Mouse (Mus musculus) neural tube, embryonic 13.5 days (tissue): ENCODE results near the gene Olfr789. TPM values are rescaled to one million over a fixed set of nuclear protein-coding genes. Genes with fewer than 3 reads are reported as not detected.

Source experiments
- ATAC-seq: fragments of 200-750 bp; cut with Nextera tagmentation; 2 replicates; pipeline ENCODE4 v1.8.0; 2017; ENCODE audit warnings: low read depth, mild to moderate bottlenecking, moderate TSS enrichment, moderate library complexity
- H3K27ac ChIP-seq: fragments of 300-500 bp; sonication (generic); replicated peaks from 2 replicates; pipeline ENCODE4 v1.5.1; 2015; ENCODE audit warnings: moderate library complexity, mild to moderate bottlenecking, inconsistent platforms
- H3K27me3 ChIP-seq: fragments of 300-500 bp; sonication (generic); 2 replicates; pipeline ENCODE4 v1.6.1; 2015; ENCODE audit warnings: mild to moderate bottlenecking, inconsistent platforms
- H3K36me3 ChIP-seq: fragments of 300-500 bp; sonication (generic); 2 replicates; pipeline ENCODE4 v1.6.1; 2015; ENCODE audit warnings: mild to moderate bottlenecking, inconsistent platforms
- H3K4me1 ChIP-seq: fragments of 300-500 bp; sonication (generic); replicated peaks from 2 replicates; pipeline ENCODE4 v1.6.1; 2015; ENCODE audit warnings: inconsistent platforms
- H3K4me2 ChIP-seq: fragments of 300-500 bp; sonication (generic); 2 replicates; pipeline ENCODE4 v1.6.1; 2015; ENCODE audit warnings: inconsistent platforms, mild to moderate bottlenecking, moderate library complexity
- H3K4me3 ChIP-seq: fragments of 300-500 bp; sonication (generic); 2 replicates; pipeline ENCODE4 v1.5.1; 2015; ENCODE audit warnings: mild to moderate bottlenecking, inconsistent platforms
- H3K9ac ChIP-seq: fragments of 300-500 bp; sonication (generic); 2 replicates; pipeline ENCODE4 v1.6.1; 2015; ENCODE audit warnings: moderate library complexity, mild to moderate bottlenecking, inconsistent platforms
- H3K9me3 ChIP-seq: fragments of 300-500 bp; sonication (generic); 2 replicates; pipeline ENCODE4 v1.6.1; 2016; ENCODE audit warnings: inconsistent platforms
- WGBS: fragments of 180-500 bp; shearing (Covaris S2); methylation state at CpG from one replicate; pipeline ENCODE4 v1.1.7; 2015; 5-methylcytosine and 5-hydroxymethylcytosine counted together
- polyA plus RNA-seq: library from polyadenylated mRNA; unstranded; fragments of >200 nt; fragmentation: Nextera tagmentation; extraction: Ambion mirVana; gene quantifications from 2 replicates; pipeline ENCODE4 v1.2.1, GENCODE M21; 2015

Olfr789 gene
- polyA plus RNA-seq, result not detected in 2 replicates

DNA sequence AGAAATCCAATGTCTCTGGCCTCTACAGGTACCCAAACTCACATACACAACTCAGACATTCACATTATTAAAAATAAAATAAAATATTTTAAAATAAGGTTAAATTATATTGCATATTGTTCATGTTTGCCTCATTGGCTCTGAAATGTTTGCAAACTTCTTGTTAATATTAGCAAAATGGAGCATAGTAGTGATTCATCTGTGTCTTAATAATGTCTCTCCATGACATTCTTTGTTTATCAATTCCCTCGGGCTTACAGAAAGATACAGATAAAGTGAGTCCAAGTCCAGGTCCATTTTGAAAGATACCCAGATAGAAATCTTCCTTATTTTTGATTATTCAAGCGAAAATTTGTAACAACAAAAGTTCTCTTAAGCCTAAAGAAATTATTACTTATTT, at the start of gene Olfr789:
Olfr789 (plus strand) TSS at position 301 of the 400 bp plus-strand sequence.
- whole genome bisulfite sequencing, result 64% methylated on average over 2 of the region's 2 CpGs
- Histone ChIP-seq H3K36me3 (no peaks in the 10 kb centered on the region), H3K9ac (no peak within 1 kb of the TSS), H3K4me1 (no peaks in the 10 kb centered on the region), H3K27ac (no peak within 1 kb of the TSS), H3K27me3 (no peaks in the 10 kb centered on the region), H3K4me3 (no peak within 1 kb of the TSS), H3K9me3 (no peaks in the 10 kb centered on the region), H3K4me2 (no peak within 1 kb of the TSS)
- ATAC-seq, result no peak

GRCm38 (mm10) chr10:129461562-129461961, 23.0 kb upstream of the Olfr789 start, which contains the start of gene Olfr787:
Gene Olfr787, plus strand, starts transcription at chr10:129461862.
- no peak within 1 kb of the TSS for H3K27ac ChIP-seq
- H3K9me3 ChIP-seq, result no peaks in the 10 kb centered on the region
- H3K4me2 ChIP-seq, result no peak within 1 kb of the TSS
- no peak within 1 kb of the TSS for H3K9ac ChIP-seq
- no peak for ATAC-seq
- 90% methylated on average over 3 of the region's 3 CpGs for WGBS
- H3K4me3 ChIP-seq, result no peak within 1 kb of the TSS
- H3K27me3 ChIP-seq, result no peaks in the 10 kb centered on the region
- H3K4me1 ChIP-seq, result no peaks in the 10 kb centered on the region
- no peaks in the 10 kb centered on the region for H3K36me3 ChIP-seq

DNA sequence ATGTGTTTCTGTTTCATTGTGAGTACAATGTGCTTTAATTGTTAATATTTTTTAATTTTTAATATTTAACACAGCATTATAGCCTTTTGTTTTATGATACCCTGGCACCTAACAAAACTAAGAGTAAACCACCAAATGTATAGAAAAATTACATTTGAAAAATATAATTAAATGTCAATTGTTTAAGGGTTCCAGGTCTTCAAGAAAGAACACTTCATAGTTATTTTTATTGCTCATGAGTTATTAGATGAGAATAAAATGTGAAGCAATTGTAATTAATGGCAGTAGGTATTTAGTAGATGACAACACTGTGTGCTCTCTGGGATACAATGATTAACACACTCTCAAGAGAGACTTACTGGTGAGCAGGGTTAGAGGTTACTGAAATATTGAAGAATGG, 13.9 kb upstream of the Olfr789 start, which contains the start of gene Olfr788:
Olfr788 (plus strand) TSS at position 301 of the 400 bp plus-strand sequence.
- Histone ChIP-seq H3K4me2 (no peak within 1 kb of the TSS), H3K27me3 (no peaks in the 10 kb centered on the region), H3K27ac (no peak within 1 kb of the TSS), H3K36me3 (no peaks in the 10 kb centered on the region), H3K9me3 (no peaks in the 10 kb centered on the region), H3K4me3 (no peak within 1 kb of the TSS), H3K4me1 (no peaks in the 10 kb centered on the region), H3K9ac (no peak within 1 kb of the TSS)
- no peak for ATAC-seq

GRCm38 (mm10) chr10:129473256-129473655, 11.3 kb upstream of the Olfr789 start:
- Histone ChIP-seq H3K27me3 (no peaks in the 10 kb centered on the region), H3K4me1 (no peaks in the 10 kb centered on the region), H3K9ac (no peak overlapping the region), H3K9me3 (no peaks in the 10 kb centered on the region), H3K27ac (no peak overlapping the region), H3K4me2 (no peak overlapping the region), H3K36me3 (no peaks in the 10 kb centered on the region), H3K4me3 (no peak overlapping the region)
- WGBS, result 75% methylated on average over 2 of the region's 2 CpGs
- no peak for ATAC-seq

GRCm38 (mm10) chr10:129473723-129474122, 10.8 kb upstream of the Olfr789 start:
- no peak for ATAC-seq
- no peak overlapping the region for H3K4me2 ChIP-seq
- H3K9me3 ChIP-seq, result no peaks in the 10 kb centered on the region
- no peaks in the 10 kb centered on the region for H3K36me3 ChIP-seq
- no peak overlapping the region for H3K27ac ChIP-seq
- H3K4me1 ChIP-seq, result no peaks in the 10 kb centered on the region
- no peak overlapping the region for H3K9ac ChIP-seq
- H3K4me3 ChIP-seq, result no peak overlapping the region
- no peaks in the 10 kb centered on the region for H3K27me3 ChIP-seq

DNA sequence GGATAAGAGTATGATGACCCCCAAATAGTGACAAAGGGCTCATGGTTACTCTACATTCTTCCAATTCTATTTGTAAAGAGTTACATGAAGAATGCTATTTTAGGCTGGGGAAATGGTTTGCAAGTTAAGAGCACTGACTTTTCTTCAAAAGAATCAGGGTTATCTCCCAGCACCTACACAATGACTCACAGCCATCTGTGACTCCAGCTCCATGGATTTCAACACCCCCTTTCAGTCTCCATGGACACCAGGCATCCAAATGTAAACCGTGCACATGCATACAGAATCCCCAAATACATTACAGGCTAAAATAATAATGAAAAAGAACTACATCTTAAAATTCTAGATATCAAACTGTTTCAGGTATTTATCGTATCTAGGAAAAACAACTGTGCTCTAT, 5.5 kb downstream of the Olfr789 start:
- Histone ChIP-seq H3K27ac (no peak overlapping the region), H3K9me3 (no peaks in the 10 kb centered on the region), H3K9ac (no peak overlapping the region), H3K27me3 (no peaks in the 10 kb centered on the region), H3K4me2 (no peak overlapping the region), H3K36me3 (no peaks in the 10 kb centered on the region), H3K4me3 (no peak overlapping the region), H3K4me1 (no peaks in the 10 kb centered on the region)
- 81% methylated on average over 2 of the region's 2 CpGs for WGBS
- no peak for ATAC-seq

GRCm38 (mm10) chr10:129498192-129498591, 13.6 kb downstream of the Olfr789 start, which contains the start of gene Olfr790:
Gene Olfr790, plus strand, starts transcription at chr10:129498492.
- no peaks in the 10 kb centered on the region for H3K4me1 ChIP-seq
- no peak for ATAC-seq
- H3K27me3 ChIP-seq, result no peaks in the 10 kb centered on the region
- H3K4me2 ChIP-seq, result no peak within 1 kb of the TSS
- no peak within 1 kb of the TSS for H3K4me3 ChIP-seq
- H3K27ac ChIP-seq, result no peak within 1 kb of the TSS
- no peaks in the 10 kb centered on the region for H3K9me3 ChIP-seq
- H3K9ac ChIP-seq, result no peak within 1 kb of the TSS
- H3K36me3 ChIP-seq, result no peaks in the 10 kb centered on the region

- no peak for ATAC-seq
- H3K9ac ChIP-seq, result no peak within 1 kb of the TSS
- WGBS, result 72% methylated on average over 3 of the region's 3 CpGs
Observed at GRCm38 (mm10) chr10:129521492-129521891, 36.9 kb downstream of the Olfr789 start, which contains the start of gene Olfr791. Gene Olfr791, plus strand, starts transcription at chr10:129521792.

GRCm38 (mm10) chr10:129538862-129539261, 54.3 kb downstream of the Olfr789 start, which contains the start of gene Olfr792:
Gene Olfr792, plus strand, starts transcription at chr10:129539162.
- Histone ChIP-seq H3K4me3 (no peak within 1 kb of the TSS), H3K4me2 (no peak within 1 kb of the TSS), H3K9me3 (0 out of 2 replicates have a peak, but pooled peaks cover 4% of the 10 kb centered on the region), H3K4me1 (no peaks in the 10 kb centered on the region), H3K27me3 (no peaks in the 10 kb centered on the region), H3K36me3 (no peaks in the 10 kb centered on the region), H3K27ac (no peak within 1 kb of the TSS), H3K9ac (no peak within 1 kb of the TSS)
- ATAC-seq, result no peak
- WGBS, result 72% methylated on average over 1 of the region's 1 CpGs

More at GRCm38 (mm10) chr10:129521492-129521891, 36.9 kb downstream of the Olfr789 start, which contains the start of gene Olfr791:
- Histone ChIP-seq H3K27ac (no peak within 1 kb of the TSS), H3K4me1 (no peaks in the 10 kb centered on the region), H3K9me3 (no peaks in the 10 kb centered on the region), H3K27me3 (no peaks in the 10 kb centered on the region), H3K36me3 (no peaks in the 10 kb centered on the region), H3K4me3 (no peak within 1 kb of the TSS), H3K4me2 (no peak within 1 kb of the TSS)

Other genes starting within 250 kb of the Olfr789 start
- not detected in 2 replicates for gene Olfr774, start 248.5 kb upstream of the Olfr789 start, polyA plus RNA-seq
- gene Olfr775, start 236.3 kb upstream of the Olfr789 start, polyA plus RNA-seq, result not detected in 2 replicates
- gene Olfr776, start 225.6 kb upstream of the Olfr789 start, polyA plus RNA-seq, result not detected in 2 replicates
- not detected in 2 replicates for gene Olfr777, start 213.3 kb upstream of the Olfr789 start, polyA plus RNA-seq
- gene Olfr780, start 166.6 kb upstream of the Olfr789 start, polyA plus RNA-seq, result not detected in 2 replicates
- not detected in 2 replicates for gene Olfr781, start 155.9 kb upstream of the Olfr789 start, polyA plus RNA-seq
- gene Olfr782, start 135.9 kb upstream of the Olfr789 start, polyA plus RNA-seq, result not detected in 2 replicates
- gene Olfr784, start 100.7 kb upstream of the Olfr789 start, polyA plus RNA-seq, result 0.08 TPM in 1 of 2 replicates, not detected in the other
- not detected in 2 replicates for gene Olfr785, start 79.3 kb upstream of the Olfr789 start, polyA plus RNA-seq
- gene Olfr786, start 57.4 kb upstream of the Olfr789 start, polyA plus RNA-seq, result not detected in 2 replicates
- gene Olfr787, start 22.9 kb upstream of the Olfr789 start, polyA plus RNA-seq, result 0.14 TPM in 1 of 2 replicates, not detected in the other
- gene Olfr788, start 13.8 kb upstream of the Olfr789 start, polyA plus RNA-seq, result not detected in 2 replicates
- not detected in 2 replicates for gene Olfr790, start 13.7 kb downstream of the Olfr789 start, polyA plus RNA-seq
- gene Olfr791, start 37.0 kb downstream of the Olfr789 start, polyA plus RNA-seq, result not detected in 2 replicates
- gene Olfr792, start 54.4 kb downstream of the Olfr789 start, polyA plus RNA-seq, result not detected in 2 replicates
- not detected in 2 replicates for gene Olfr794, start 82.9 kb downstream of the Olfr789 start, polyA plus RNA-seq
- not detected in 2 replicates for gene Olfr796, start 127.8 kb downstream of the Olfr789 start, polyA plus RNA-seq
- not detected in 2 replicates for gene Olfr798, start 143.2 kb downstream of the Olfr789 start, polyA plus RNA-seq
- gene Olfr799, start 152.7 kb downstream of the Olfr789 start, polyA plus RNA-seq, result not detected in 2 replicates
- gene Olfr800, start 172.9 kb downstream of the Olfr789 start, polyA plus RNA-seq, result not detected in 2 replicates
- not detected in 2 replicates for gene Olfr801, start 189.1 kb downstream of the Olfr789 start, polyA plus RNA-seq
- gene Olfr802, start 203.4 kb downstream of the Olfr789 start, polyA plus RNA-seq, result 0.03 TPM in 1 of 2 replicates, not detected in the other
- gene Olfr803, start 209.5 kb downstream of the Olfr789 start, polyA plus RNA-seq, result not detected in 2 replicates
- not detected in 2 replicates for gene Olfr804, start 218.5 kb downstream of the Olfr789 start, polyA plus RNA-seq
- gene Olfr805, start 244.6 kb downstream of the Olfr789 start, polyA plus RNA-seq, result not detected in 2 replicates